Mouse (Mus musculus) MEL (cell line): ENCODE results near the gene Phf21b. TPM values are rescaled to one million over a fixed set of nuclear protein-coding genes. Genes with fewer than 3 reads are reported as not detected.

Experiments used
- DNase-seq: peaks from one replicate; pipeline ENCODE4 v3.0.0; 2011; ENCODE audit warnings: low read depth, low spot score
- H3K27ac ChIP-seq: 2 replicates; pipeline ENCODE4 v1.5.1; 2012; ENCODE audit warnings: low read depth, mild to moderate bottlenecking, control low read depth, low read length, moderate library complexity; ENCODE audit not compliant: control insufficient read depth
- H3K27me3 ChIP-seq, 2 experiments: fragments of 150-350 bp in 1 of 2; sonication (generic) in 1 of 2; 2 replicates each; pipeline ENCODE4 v1.6.1; 2012; ENCODE audit warnings: low read length in 2 of 2, mild to moderate bottlenecking in 2 of 2, improper control_type of control experiment in 1 of 2, moderate library complexity in 1 of 2; ENCODE audit not compliant: insufficient read depth in 2 of 2, control insufficient read depth in 1 of 2
- H3K36me3 ChIP-seq, 2 experiments: 2 replicates each; pipeline ENCODE4 v1.6.1; 2012 to 2014; ENCODE audit warnings: low read length in 2 of 2, improper control_type of control experiment in 1 of 2, inconsistent platforms in 1 of 2, mild to moderate bottlenecking in 1 of 2; ENCODE audit not compliant: insufficient read depth in 2 of 2, control insufficient read depth in 1 of 2
- H3K4me1 ChIP-seq, 2 experiments: fragments of 150-350 bp in 1 of 2; sonication (generic) in 1 of 2; 2 replicates each; pipeline ENCODE4 v1.6.1; 2012; ENCODE audit warnings: low read length in 2 of 2, improper control_type of control experiment in 1 of 2, mild to moderate bottlenecking in 1 of 2; ENCODE audit not compliant: insufficient read depth in 2 of 2, control insufficient read depth in 1 of 2
- H3K4me3 ChIP-seq, 2 experiments: fragments of 150-350 bp in 1 of 2; sonication (generic) in 1 of 2; 2 replicates each; pipeline ENCODE4 v1.5.1; 2012; ENCODE audit warnings: low read depth in 2 of 2, low read length in 2 of 2, mild to moderate bottlenecking in 2 of 2, moderate library complexity in 2 of 2, control low read depth in 1 of 2, improper control_type of control experiment in 1 of 2; ENCODE audit not compliant: control insufficient read depth in 1 of 2, insufficient read depth in 1 of 2
- H3K79me2 ChIP-seq: 2 replicates; pipeline ENCODE4 v1.6.1; 2012; ENCODE audit warnings: mild to moderate bottlenecking, low read length, moderate library complexity; ENCODE audit not compliant: control insufficient read depth, poor library complexity, insufficient read depth
- H3K9ac ChIP-seq: 2 replicates; pipeline ENCODE4 v1.6.1; 2012; ENCODE audit warnings: low read depth, mild to moderate bottlenecking, control low read depth, low read length, moderate library complexity; ENCODE audit not compliant: control insufficient read depth, poor library complexity, severe bottlenecking
- H3K9me3 ChIP-seq: fragments of 150-350 bp; sonication (generic); replicated peaks from 2 replicates; pipeline ENCODE4 v1.6.1; 2012; ENCODE audit warnings: mild to moderate bottlenecking, low read length, improper control_type of control experiment, moderate library complexity; ENCODE audit not compliant: insufficient read depth
- BHLHE40 ChIP-seq: IDR thresholded peaks from 2 replicates; pipeline ENCODE4 v1.6.1; 2012; ENCODE audit warnings: low read depth, mild to moderate bottlenecking, inconsistent platforms, low read length, improper control_type of control experiment, borderline replicate concordance
- CTCF ChIP-seq, 3 experiments: IDR thresholded peaks in 2 of 3; conservative IDR thresholded peaks in 1 of 3; 2 replicates each; pipeline ENCODE4 v1.5.1; 2011 to 2012; ENCODE audit warnings: low read length in 3 of 3, low read depth in 2 of 3, mild to moderate bottlenecking in 2 of 3, improper control_type of control experiment in 1 of 3, inconsistent platforms in 1 of 3, mixed read lengths in 1 of 3, moderate library complexity in 1 of 3; ENCODE audit not compliant: control insufficient read depth in 1 of 3, insufficient read depth in 1 of 3, poor library complexity in 1 of 3, severe bottlenecking in 1 of 3
- E2F4 ChIP-seq: IDR thresholded peaks from 2 replicates; pipeline ENCODE4 v1.6.1; 2011; ENCODE audit warnings: low read depth, low read length, improper control_type of control experiment, borderline replicate concordance
- ETS1 ChIP-seq: IDR thresholded peaks from 2 replicates; pipeline ENCODE4 v1.6.1; 2012; ENCODE audit warnings: low read depth, mild to moderate bottlenecking, inconsistent platforms, low read length, improper control_type of control experiment, moderate library complexity
- GATA1 ChIP-seq: IDR thresholded peaks from 2 replicates; pipeline ENCODE4 v1.6.1; 2011; ENCODE audit warnings: low read depth, low read length, improper control_type of control experiment
- HCFC1 ChIP-seq: IDR thresholded peaks from 2 replicates; pipeline ENCODE4 v1.6.1; 2012; ENCODE audit warnings: low read depth, mild to moderate bottlenecking, inconsistent platforms, low read length, improper control_type of control experiment, moderate library complexity
- MAFK ChIP-seq: IDR thresholded peaks from 2 replicates; pipeline ENCODE4 v1.6.1; 2011; ENCODE audit warnings: low read depth, mild to moderate bottlenecking, low read length, improper control_type of control experiment, borderline replicate concordance
- MAX ChIP-seq: IDR thresholded peaks from 2 replicates; pipeline ENCODE4 v1.6.1; 2011; ENCODE audit warnings: low read length, improper control_type of control experiment
- NELFE ChIP-seq: IDR thresholded peaks from 2 replicates; pipeline ENCODE4 v1.6.1; 2011; ENCODE audit warnings: low read depth, low read length, improper control_type of control experiment
- POLR2AphosphoS2 ChIP-seq: IDR thresholded peaks from 2 replicates; pipeline ENCODE4 v1.6.1; 2011; ENCODE audit warnings: low read length, improper control_type of control experiment
- RCOR1 ChIP-seq: IDR thresholded peaks from 2 replicates; pipeline ENCODE4 v1.6.1; 2012; ENCODE audit warnings: low read depth, mild to moderate bottlenecking, inconsistent platforms, low read length, improper control_type of control experiment
- UBTF ChIP-seq: IDR thresholded peaks from 2 replicates; pipeline ENCODE4 v1.6.1; 2012; ENCODE audit warnings: low read depth, mild to moderate bottlenecking, inconsistent platforms, low read length, improper control_type of control experiment, moderate library complexity, borderline replicate concordance; ENCODE audit not compliant: insufficient read depth
- USF1 ChIP-seq: IDR thresholded peaks from 2 replicates; pipeline ENCODE4 v1.6.1; 2014; ENCODE audit warnings: low read depth, mild to moderate bottlenecking, inconsistent platforms, low read length, improper control_type of control experiment, moderate library complexity
- USF2 ChIP-seq, 2 experiments: IDR thresholded peaks; 2 replicates each; pipeline ENCODE4 v1.6.1; 2011 to 2012; ENCODE audit warnings: improper control_type of control experiment in 2 of 2, low read length in 2 of 2, borderline replicate concordance in 1 of 2, inconsistent platforms in 1 of 2, low read depth in 1 of 2, mild to moderate bottlenecking in 1 of 2; ENCODE audit not compliant: insufficient read depth in 1 of 2
- ZKSCAN1 ChIP-seq: IDR thresholded peaks from 2 replicates; pipeline ENCODE4 v1.6.1; 2012; ENCODE audit warnings: low read depth, mild to moderate bottlenecking, inconsistent platforms, low read length, improper control_type of control experiment, moderate library complexity
- ZMIZ1 ChIP-seq: IDR thresholded peaks from 2 replicates; pipeline ENCODE4 v1.6.1; 2012; ENCODE audit warnings: low read depth, mild to moderate bottlenecking, inconsistent platforms, low read length, improper control_type of control experiment, moderate library complexity
- polyA plus RNA-seq, 2 experiments: library from polyadenylated mRNA; stranded (reverse) in 1 of 2; unstranded in 1 of 2; fragments of >175 nt in 1 of 2; fragments of >200 nt in 1 of 2; gene quantifications; 2 replicates each; pipeline versions ENCODE4 v1.2.1 to v1.2.4; 2012; ENCODE audit warnings: low replicate concordance in 2 of 2, low read depth in 1 of 2; ENCODE audit not compliant: insufficient read length in 2 of 2, insufficient read depth in 1 of 2, missing spikeins in 1 of 2
- total RNA-seq: library from RNA; depleted of rRNA; stranded (reverse); fragments of 300-350 nt; gene quantifications from 2 replicates; pipeline ENCODE4 v1.2.3, GENCODE M21; 2012

Gene Phf21b
- total and polyA plus RNA-seq, 3 experiments = 4.7 to 14.7 TPM; not detected in 1

- DNase-seq = no peak
- H3K4me3 ChIP-seq = no peak overlapping the region
- H3K27me3 ChIP-seq = no peaks in the 10 kb centered on the region; a peak in 1 of 4 replicates
- no peak overlapping the region for H3K9ac ChIP-seq
- H3K9me3 ChIP-seq = no peaks in the 10 kb centered on the region
- peaks cover 9% of the 10 kb centered on the region; the same call in 1 of the 2 replicates for H3K79me2 ChIP-seq
- peaks cover 0 to 6% of the 10 kb centered on the region in 2 experiments; a peak in 1 of 4 replicates for H3K4me1 ChIP-seq
- H3K36me3 ChIP-seq = no peaks in the 10 kb centered on the region
- no peak overlapping the region for H3K27ac ChIP-seq
- TF ChIP-seq RCOR1 (no peak), HCFC1 (no peak), ZKSCAN1 (no peak), ETS1 (no peak), UBTF (no peak), NELFE (no peak)
These were observed 27.2 kb downstream of the Phf21b start for GRCm38 (mm10) chr15:84828603-84829002.

- H3K36me3 ChIP-seq = no peaks in the 10 kb centered on the region
- no peak overlapping the region for H3K9ac ChIP-seq
- peaks cover 0 to 6% of the 10 kb centered on the region in 2 experiments; a peak in 1 of 4 replicates for H3K4me1 ChIP-seq
- peaks cover 9% of the 10 kb centered on the region; the same call in 1 of the 2 replicates for H3K79me2 ChIP-seq
- DNase-seq = no peak
- no peaks in the 10 kb centered on the region for H3K27me3 ChIP-seq
- H3K4me3 ChIP-seq = no peak overlapping the region
- H3K9me3 ChIP-seq = no peaks in the 10 kb centered on the region
- H3K27ac ChIP-seq = no peak overlapping the region
- no peak for TF ChIP-seq USF1
- TF ChIP-seq MAFK = no peak
- no peak for TF ChIP-seq CTCF (IDR thresholded peaks at IDR 0.05 in 2 of 3, conservative IDR thresholded peaks at IDR 0.05 in 1 of 3; ENCODE audit: control insufficient read depth in 1 of 3, insufficient read depth in 1 of 3, low read depth in 2 of 3, low read length in 3 of 3, poor library complexity in 1 of 3, severe bottlenecking in 1 of 3)
- TF ChIP-seq GATA1 = no peak
- no peak for TF ChIP-seq POLR2AphosphoS2
- TF ChIP-seq USF2 (IDR thresholded peaks at IDR 0.05; ENCODE audit: borderline replicate concordance in 1 of 2, insufficient read depth in 1 of 2, low read depth in 1 of 2, low read length in 2 of 2) = no peak
- no peak for TF ChIP-seq MAX
- no peak for TF ChIP-seq E2F4
- TF ChIP-seq ZMIZ1 = no peak
- TF ChIP-seq BHLHE40 = no peak
These were observed 32.8 kb downstream of the Phf21b start for GRCm38 (mm10) chr15:84823086-84823485.
